Mouse (Mus musculus): Measurements from ENCODE around the gene Scnn1a.

Scnn1a gene

GRCm38 (mm10) chr6:125308921-125309320 lies 11.5 kb upstream of the Scnn1a start:
- DNase-seq (ENCODE audit: low spot score in 2 of 2): no peak

DNA sequence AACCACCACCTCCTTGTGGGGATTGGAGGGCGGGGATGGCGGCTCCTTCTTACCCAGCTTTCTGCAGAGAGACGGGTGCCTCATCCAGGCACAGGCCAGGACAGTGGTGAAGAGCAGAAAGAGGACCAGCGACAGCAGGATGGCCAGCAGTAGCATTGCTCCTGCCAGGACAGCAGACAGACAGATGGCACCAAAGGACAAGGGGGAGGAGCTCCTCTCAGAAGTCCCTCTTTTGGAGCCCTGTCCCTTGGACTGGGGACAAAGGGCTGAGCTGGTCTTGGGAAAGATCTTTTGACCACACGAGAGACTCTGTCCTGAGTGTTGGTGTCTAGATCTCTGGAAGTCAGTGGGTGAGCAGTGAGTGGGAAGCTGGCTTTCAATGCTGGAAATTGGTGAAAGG lies 11.1 kb upstream of the Scnn1a start:
- DNase-seq (ENCODE audit: low spot score in 2 of 2): no peak

GRCm38 (mm10) chr6:125312171-125312570 lies 8.3 kb upstream of the Scnn1a start:
- DNase-seq (ENCODE audit: low spot score in 2 of 2): no peak

GRCm38 (mm10) chr6:125312581-125313355 lies 7.7 kb upstream of the Scnn1a start:
- DNase-seq (ENCODE audit: low spot score in 2 of 2): no peak

DNA sequence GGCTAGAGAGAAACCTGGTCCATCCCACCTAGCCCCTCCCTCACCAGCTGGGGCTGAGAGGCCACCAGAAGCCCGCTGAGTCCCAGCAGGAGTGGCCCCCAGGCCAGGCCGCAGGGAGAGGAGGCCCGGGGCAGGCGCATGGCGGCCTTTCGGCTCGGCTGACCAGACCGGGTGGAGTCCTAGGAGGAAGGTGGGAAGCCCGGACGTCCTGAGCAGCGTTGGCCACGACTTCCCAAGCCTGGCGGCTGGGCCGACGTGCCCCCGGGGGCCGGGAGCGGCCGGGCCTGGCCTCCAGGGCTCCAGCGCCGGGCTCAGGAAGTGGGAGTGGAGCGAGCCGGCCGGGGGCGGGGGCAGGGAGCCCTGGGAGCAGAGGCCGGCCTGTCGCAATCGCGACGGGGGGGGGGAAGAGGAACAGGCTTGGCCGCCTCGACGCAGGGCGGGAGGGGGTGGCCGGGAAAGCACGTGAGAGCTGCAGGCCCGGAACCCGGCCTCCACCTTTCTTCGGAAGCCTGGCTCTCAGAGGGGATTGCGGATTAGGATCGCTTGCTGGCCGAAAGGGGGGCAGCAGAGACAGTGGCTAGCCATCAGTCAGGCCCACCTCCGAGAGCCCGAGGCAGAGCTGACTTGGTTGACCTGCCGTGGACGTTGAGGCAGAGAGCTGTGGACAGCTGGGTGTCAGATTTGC lies 6.8 kb upstream of the Scnn1a start, which contains the start of gene Ltbr:
Ltbr (minus strand) TSS at position 340 of the 685 bp plus-strand sequence.
- DNase-seq (ENCODE audit: low spot score in 2 of 2): peak in 1 of 2 experiments; percentile 31

DNA sequence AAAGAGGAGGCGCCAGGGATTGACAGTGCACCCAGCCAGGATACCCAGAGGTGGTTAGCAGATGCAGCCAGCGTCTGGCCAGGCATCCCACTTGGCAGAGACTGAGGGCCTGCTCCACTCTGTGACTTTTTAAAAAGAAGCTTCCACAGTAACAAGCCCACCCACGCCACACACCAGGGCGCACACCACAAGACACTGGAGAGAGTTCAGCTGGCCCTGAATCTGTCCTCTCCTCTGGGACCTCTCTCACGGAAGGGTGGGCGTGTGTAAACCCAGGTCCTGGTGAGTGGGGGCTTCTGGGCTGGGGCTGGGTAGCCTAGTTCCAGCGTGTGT lies 6.3 kb upstream of the Scnn1a start:
- DNase-seq (ENCODE audit: low spot score in 2 of 2): no peak

GRCm38 (mm10) chr6:125314746-125315145 lies 5.7 kb upstream of the Scnn1a start:
- DNase-seq (ENCODE audit: low spot score in 2 of 2): no peak

- no peak for DNase-seq (ENCODE audit: low spot score in 2 of 2)
Measured at GRCm38 (mm10) chr6:125317077-125317476, 3.4 kb upstream of the Scnn1a start.

DNA sequence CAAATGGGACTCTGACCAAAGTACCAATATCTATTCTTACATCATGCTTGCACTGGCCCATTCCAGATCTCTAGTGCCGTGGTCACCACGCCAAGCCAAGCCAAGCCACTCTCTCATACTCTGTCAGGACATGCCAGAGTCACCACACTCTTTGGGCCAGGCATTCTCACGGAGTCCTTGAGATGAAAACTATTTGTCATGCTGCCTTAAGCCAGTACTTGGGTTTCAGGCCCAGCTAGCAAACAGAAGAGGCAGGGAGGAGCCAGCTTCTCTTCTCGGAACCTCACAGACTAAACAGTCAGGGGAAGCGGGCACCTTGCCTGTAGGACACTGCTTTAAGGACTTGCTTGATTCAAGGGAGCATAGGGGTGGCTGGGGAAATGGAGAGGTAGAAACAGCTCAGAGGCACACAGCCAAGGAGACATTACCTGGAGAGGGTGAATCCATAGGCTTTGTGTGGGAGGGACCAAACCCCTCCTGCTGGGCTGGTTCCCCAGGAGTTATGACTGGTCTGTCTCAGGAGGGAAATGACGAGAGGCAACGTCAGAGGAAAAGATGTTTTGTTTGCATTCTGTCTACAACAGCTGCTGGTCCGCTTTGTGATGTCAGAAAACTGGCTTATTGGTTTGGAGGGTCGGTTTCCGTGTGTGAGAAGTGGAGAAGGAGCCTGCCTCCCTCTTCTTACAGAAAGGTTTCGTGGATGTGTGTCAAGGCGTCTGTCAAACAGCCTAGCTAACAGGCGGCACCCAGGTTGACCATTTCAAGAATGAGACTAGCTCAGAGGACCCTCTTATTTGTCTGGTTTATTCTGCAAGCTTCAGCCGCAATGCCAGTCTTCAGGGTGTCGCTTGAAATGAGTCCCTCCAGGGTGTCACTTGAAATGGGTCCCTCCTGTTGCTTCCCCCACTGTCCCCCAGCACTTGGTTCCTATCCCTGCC lies 1.2 kb upstream of the Scnn1a start:
- no peak for DNase-seq (ENCODE audit: low spot score in 2 of 2)

GRCm38 (mm10) chr6:125319919-125320296 lies 551 bp upstream of the Scnn1a start:
- DNase-seq (ENCODE audit: low spot score in 2 of 2): no peak

DNA sequence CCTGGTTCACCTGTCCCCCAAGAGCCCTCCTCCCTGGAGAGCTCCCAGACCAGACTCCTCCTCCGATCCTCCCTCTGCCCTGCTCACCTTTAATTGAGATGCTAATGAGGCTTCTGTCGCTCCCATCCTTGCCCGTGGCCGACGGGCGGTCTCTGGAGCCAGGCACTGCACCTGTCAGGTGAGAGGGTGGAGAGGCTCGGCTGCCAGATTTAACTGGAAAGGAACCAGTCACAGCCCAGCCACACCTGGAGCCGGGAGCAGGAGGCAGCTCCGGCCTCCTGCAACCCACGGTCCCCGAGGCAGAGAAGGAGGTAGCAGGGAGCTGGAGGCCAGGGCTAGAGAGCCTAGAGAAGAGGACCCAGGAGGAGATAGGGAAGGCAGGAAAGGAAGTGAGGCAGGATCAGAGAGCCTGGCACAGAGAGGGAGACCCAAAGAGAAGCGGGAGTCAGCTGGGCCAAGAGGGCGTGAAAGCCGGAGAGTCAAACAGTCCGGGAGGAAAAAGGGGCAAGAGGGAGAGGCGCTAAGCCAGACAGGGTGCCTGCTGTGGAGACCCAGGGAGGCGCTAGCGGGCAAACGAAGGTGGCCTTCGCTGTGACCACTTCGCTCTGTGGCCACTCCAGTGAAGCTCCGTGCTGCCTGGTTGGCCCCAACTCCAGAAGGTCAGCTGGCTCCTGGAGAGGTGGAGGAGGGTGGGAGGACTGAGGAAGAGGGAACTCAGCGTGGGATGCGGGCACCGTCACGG lies 826 bp downstream of the Scnn1a start:
- no peak for DNase-seq (ENCODE audit: low spot score in 2 of 2)

DNA sequence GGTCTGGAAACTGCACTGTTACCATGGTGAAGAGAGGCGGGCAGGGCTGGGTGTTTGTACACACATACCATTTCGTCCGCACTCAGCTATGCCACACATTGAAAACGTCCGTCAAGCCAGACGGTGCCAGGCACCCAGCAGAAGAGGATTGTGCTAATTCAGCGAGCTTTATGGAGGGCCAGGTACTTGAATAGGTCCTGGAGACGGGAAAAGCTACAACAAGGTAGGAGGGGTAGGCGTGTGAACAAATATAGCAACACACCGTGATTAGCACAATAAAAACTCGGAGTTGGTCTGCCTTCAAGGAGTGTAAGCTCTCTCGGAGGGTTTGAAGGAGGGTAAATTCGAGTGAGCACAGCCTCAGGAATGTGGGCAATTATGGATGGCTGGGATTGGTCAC lies 2.3 kb downstream of the Scnn1a start:
- DNase-seq (ENCODE audit: low spot score in 2 of 2): no peak

GRCm38 (mm10) chr6:125323547-125323946 lies 3.1 kb downstream of the Scnn1a start:
- DNase-seq (ENCODE audit: low spot score in 2 of 2): no peak

- no peak for DNase-seq (ENCODE audit: low spot score in 2 of 2)
Measured at GRCm38 (mm10) chr6:125325337-125325736, 4.9 kb downstream of the Scnn1a start.

GRCm38 (mm10) chr6:125328243-125328642 lies 7.8 kb downstream of the Scnn1a start:
- DNase-seq (ENCODE audit: low spot score in 2 of 2): no peak

DNA sequence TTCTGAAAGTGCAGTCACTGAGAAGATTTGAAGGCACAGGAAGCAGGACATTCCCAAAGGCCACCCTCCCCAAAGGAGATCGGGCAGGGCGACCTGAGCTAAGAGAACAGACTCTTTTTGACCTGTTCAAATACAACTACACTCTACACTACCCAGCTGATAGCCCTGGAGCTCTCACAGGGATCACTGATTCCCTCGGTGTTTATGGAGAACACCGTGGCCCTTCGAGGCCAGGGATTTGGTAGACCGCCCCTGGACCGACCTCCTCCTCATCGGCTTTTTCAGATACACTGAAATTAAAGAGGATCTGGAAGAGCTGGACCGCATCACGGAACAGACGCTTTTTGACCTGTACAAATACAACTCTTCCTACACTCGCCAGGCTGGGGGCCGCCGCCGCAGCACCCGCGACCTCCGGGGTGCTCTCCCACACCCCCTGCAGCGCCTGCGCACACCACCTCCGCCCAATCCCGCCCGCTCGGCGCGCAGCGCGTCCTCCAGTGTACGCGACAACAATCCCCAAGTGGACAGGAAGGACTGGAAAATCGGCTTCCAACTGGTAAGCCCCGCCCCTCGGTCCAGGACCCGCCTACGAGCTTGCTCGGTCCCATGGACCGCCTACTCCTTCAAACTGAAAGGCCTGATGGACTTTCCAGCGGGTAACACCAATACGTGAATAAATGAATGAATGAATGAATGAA lies 10.3 kb downstream of the Scnn1a start:
- peak; percentile 46 to 63 for DNase-seq (ENCODE audit: low spot score in 2 of 2)

- DNase-seq (ENCODE audit: low spot score in 2 of 2): no peak
Measured at GRCm38 (mm10) chr6:125333112-125333899, 12.8 kb downstream of the Scnn1a start.

DNA sequence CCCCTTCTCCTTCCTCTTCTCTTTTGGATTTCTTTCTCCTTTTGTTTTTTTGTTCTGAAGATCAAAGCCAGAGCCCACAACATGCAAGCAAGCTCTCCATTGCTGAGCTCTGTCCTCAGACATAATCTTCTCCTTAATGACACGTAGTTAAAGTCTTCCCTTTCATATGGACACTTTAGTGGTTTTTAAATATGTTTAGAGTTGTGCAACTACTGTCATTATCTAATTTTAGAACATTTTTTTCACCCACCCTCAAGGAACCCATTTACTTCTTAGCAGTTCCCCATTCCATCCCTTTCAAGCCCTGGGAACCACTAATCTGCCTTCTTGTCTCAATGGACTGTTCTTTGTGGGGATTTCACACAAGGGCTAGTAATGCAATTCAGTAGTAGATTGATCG lies 13.9 kb downstream of the Scnn1a start:
- no peak for DNase-seq (ENCODE audit: low spot score in 2 of 2)

DNA sequence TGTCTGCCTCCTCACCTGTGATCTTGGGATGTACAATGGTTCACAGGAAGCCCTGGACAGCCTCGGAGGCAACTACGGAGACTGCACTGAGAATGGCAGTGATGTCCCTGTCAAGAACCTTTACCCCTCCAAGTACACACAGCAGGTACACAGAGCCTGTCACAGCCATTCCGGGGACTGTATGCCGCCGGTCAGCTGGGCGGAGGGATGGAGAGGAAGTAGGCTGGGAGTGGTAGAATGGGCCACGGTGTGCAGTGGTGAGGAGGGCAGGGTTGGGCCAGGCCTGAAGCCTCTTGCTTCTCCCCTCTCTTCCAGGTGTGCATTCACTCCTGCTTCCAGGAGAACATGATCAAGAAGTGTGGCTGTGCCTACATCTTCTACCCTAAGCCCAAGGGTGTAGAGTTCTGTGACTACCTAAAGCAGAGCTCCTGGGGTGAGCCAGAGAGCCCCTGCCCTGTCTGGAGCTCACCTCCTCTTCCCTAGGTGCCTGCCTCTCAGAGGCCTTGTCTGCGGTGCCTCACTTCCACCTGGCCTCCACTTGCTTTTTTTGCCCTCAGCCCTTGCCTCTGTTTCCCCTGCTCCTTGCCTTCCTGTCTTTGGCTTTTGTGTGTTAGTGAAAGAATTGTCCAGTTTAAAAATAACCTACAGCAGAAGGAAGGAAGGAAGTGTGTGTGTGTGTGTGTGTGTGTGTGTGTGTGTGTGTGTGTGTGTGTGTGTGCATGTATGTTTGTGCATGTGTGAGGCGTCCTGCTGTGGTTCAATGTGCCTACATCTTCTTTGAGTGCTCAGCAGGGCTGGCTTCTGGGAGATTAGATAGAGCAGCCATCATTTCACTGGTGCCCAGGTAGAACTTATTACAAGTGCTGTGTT lies 18.6 kb downstream of the Scnn1a start:
- no peak for DNase-seq (ENCODE audit: low spot score in 2 of 2)
